Mouse (Mus musculus) erythroblast, embryonic 14.5 days (primary cell): ENCODE results near the gene Gnat1. TPM values are rescaled to one million over a fixed set of nuclear protein-coding genes. Genes with fewer than 3 reads are reported as not detected.

Source experiments
- H3K27me3 ChIP-seq: 2 replicates; pipeline ENCODE4 v1.6.1; 2012; ENCODE audit warnings: inconsistent platforms; ENCODE audit not compliant: control insufficient read depth
- H3K36me3 ChIP-seq: 2 replicates; pipeline ENCODE4 v1.6.1; 2012; ENCODE audit warnings: mild to moderate bottlenecking, inconsistent platforms; ENCODE audit not compliant: control insufficient read depth
- H3K4me1 ChIP-seq: 2 replicates; pipeline ENCODE4 v1.6.1; 2012; ENCODE audit warnings: inconsistent platforms; ENCODE audit not compliant: control insufficient read depth
- H3K4me3 ChIP-seq: replicated peaks from 2 replicates; pipeline ENCODE3; 2012; ENCODE audit warnings: moderate library complexity, mild to moderate bottlenecking, inconsistent platforms
- H3K9me3 ChIP-seq: 2 replicates; pipeline ENCODE4 v1.6.1; 2012; ENCODE audit warnings: low read length, inconsistent platforms, mixed read lengths; ENCODE audit not compliant: control insufficient read depth
- GATA1 ChIP-seq: IDR thresholded peaks from 2 replicates; pipeline ENCODE4 v1.6.1; 2012; ENCODE audit warnings: low read length, inconsistent platforms, mixed read lengths
- TAL1 ChIP-seq: IDR thresholded peaks from 3 replicates; pipeline ENCODE4 v1.6.1; 2012; ENCODE audit warnings: low read length, inconsistent platforms, mixed read lengths
- polyA plus RNA-seq: library from polyadenylated mRNA; stranded (reverse); fragments of >175 nt; gene quantifications from 2 replicates; pipeline ENCODE4 v1.2.3, GENCODE M21; 2012

The Gnat1 gene
- polyA plus RNA-seq, 1 experiment: not detected

DNA sequence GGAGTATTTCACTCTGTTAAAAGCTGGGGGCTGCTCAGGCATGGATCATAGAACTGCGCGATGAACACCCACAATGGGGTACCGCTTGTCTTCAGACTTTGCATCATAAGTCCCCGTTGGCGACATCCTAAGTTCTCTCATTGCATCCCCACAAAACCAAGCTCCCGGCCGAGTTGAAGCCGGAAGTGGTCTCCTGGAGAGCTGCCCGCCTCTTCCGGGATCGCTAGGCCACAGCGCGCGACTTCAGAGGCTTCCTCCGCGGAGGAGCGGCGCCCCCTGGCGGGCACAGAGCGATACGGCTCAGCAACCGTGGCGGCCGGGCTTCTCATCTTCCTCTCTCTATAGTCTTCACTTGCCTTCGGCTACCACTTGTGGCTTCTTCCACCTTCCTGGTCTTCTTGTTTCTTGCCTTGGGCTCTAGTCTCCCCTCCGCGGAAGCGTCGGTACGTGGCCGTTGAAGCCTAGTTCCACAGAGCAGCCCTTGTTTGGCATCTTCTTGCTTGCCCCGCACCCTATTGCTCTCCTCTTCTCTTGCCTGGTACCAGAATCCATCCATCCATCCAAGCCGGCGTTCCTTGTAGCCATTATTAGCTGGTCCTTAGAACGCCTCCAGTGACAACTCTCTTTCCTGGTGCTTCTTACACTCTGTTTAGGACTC, 34.9 kb downstream of the Gnat1 start:
- no peak for TF ChIP-seq GATA1
- TF ChIP-seq TAL1: no peak
- Histone ChIP-seq H3K36me3 (no peaks in the 10 kb centered on the region), H3K4me3 (peak overlapping the region; percentile 76), H3K4me1 (peaks cover 32% of the 10 kb centered on the region), H3K9me3 (no peaks in the 10 kb centered on the region), H3K27me3 (peaks cover 12% of the 10 kb centered on the region)

DNA sequence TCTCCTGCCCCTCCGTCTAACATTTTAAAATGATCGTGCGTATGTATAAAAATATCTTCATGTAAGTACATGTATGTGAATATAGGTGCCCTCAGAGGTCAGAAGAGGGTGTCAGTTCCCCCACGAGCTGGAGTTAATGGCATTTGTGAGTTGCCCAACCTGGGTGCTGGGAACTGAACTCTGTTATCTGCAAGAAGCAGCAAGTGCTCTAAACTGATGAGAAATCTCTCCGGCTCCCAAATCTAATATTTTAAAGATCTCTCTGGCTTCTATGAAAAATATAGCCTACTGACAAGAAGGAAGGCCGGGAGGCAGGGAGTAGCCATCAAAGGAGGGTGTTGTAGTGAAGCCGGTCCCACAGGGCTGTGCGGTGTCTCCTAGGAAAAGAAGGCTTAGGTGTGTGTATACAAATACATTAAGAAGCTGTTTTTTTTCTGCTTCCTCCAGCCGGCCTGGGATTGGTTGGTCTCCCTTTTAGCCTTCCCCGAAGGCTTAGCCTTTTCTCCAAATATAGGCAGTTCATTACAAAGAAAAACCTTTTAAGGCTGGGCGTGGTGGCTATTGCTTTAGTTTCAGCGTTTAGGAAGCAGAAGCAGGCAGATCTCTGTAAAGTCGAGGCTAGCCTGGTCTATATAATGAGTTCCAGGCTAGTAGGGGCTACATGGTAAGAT, 35.8 kb downstream of the Gnat1 start:
- peaks cover 32% of the 10 kb centered on the region for H3K4me1 ChIP-seq
- H3K36me3 ChIP-seq: no peaks in the 10 kb centered on the region
- peaks cover 8% of the 10 kb centered on the region for H3K27me3 ChIP-seq
- H3K4me3 ChIP-seq: peak overlapping the region; percentile 76
- TF ChIP-seq TAL1 (no peak), GATA1 (no peak)
- no peaks in the 10 kb centered on the region for H3K9me3 ChIP-seq

DNA sequence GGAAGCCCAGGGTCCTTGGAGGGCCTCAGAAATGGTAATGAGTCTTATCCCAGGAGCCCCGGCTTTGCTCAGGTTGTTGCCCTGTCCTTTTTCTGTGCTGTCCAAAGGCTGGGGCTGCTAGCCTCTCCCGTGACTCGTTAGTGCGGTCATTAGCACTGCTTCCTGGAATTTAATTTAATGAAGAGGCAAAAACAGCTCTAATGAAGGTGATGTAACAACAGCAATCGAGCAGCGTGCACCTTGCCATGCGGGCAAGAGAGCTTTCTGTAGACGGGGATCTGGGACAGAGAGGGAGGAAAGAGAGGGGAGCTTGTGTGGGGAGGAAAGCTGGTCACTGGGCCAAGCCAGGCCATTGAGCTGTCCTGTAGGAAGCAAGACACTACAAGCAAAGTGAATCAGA, 37.8 kb downstream of the Gnat1 start:
- Histone ChIP-seq H3K9me3 (no peaks in the 10 kb centered on the region), H3K4me1 (peaks cover 38% of the 10 kb centered on the region)

DNA sequence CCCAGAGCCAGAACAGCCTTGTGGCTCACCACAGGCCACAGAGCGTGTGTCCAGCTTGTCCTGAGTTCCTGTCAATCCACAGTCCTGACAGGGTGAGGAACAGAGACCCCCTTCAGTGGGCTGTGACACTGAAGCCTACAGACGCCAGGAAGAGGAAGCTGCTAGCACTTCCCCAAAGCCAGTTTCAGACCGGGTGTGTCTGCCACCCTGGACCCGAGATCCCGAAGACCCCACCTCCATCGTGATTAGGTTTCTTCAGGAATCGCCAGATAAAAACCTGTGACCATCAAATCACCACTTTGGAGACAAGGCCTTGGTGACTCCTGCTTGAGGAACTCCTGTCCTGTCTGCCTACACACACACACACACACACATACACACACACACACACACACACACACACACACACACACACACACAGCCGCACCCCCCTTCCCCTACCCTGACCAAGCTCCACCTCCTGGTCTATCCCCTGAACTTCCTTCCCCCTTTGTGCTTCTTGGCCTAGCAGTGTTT, 39.2 kb downstream of the Gnat1 start:
- H3K36me3 ChIP-seq: no peaks in the 10 kb centered on the region
- H3K9me3 ChIP-seq: no peaks in the 10 kb centered on the region
- TF ChIP-seq TAL1: no peak
- no peak for TF ChIP-seq GATA1
- H3K27me3 ChIP-seq: peaks cover 6% of the 10 kb centered on the region
- no peak overlapping the region for H3K4me3 ChIP-seq
- H3K4me1 ChIP-seq: peaks cover 45% of the 10 kb centered on the region

More for the DNA sequence above, 37.8 kb downstream of the Gnat1 start:
- Histone ChIP-seq H3K27me3 (peaks cover 8% of the 10 kb centered on the region), H3K4me3 (no peak overlapping the region), H3K36me3 (no peaks in the 10 kb centered on the region)
- TF ChIP-seq GATA1 (no peak), TAL1 (no peak)

DNA sequence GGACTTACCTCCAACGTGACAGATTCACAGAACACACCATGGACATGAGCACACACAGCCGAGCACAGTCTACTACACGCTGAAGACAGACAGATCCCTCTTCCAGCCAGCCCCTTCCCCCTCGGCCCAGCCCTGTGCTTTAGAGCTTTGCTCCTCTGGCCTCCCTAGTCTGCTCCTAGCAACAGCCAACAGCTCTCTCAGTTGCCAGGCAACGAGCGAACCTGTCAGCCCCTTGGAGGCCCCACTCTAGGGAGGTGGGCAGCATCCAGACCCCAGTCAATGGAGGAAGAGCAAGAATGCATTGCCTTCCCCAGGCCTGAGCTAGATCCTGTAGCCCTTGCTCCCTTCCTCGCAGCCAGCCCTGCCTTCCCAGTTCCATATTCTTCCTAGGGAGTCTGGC, 42.4 kb downstream of the Gnat1 start:
- peaks cover 52% of the 10 kb centered on the region for H3K4me1 ChIP-seq
- H3K27me3 ChIP-seq: no peaks in the 10 kb centered on the region
- no peak for TF ChIP-seq TAL1
- TF ChIP-seq GATA1: no peak
- H3K36me3 ChIP-seq: peaks cover 8% of the 10 kb centered on the region
- no peak overlapping the region for H3K4me3 ChIP-seq
- no peaks in the 10 kb centered on the region for H3K9me3 ChIP-seq

DNA sequence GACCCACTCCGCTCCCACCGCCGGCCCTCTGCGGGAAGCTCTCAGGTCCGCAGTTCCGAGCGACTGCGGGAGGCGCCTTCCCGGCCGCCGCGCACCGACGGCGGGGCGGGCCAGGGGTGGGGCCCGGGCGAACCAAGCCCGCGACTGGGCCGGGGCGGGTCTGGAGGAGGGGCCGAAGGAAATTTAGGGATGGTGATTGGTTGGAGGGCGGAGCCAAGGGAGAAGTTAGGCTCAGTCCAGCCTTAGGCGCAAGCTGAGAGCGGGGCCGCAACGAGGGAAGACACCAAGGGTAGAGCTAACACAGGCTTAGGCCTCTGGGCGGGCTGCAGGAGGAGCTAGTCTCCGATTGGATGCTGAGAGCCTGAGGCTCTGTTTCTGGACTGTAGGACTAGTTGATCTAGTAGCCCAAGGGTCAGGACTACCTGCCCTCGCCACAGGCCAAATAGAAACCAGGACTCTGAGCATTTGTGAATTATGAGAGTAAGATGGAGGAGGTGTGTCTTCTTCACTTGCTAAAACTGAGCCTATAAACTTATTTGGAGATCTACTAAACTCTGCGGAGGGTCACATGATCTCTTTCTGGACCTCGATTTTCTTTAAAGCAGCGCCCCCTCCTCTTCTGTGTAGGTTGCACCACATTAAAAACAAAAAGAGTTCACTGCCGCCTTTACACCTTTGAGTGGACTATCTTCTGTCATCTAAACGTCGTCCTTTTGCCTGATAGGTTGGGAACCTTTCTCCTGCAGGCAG, 44.1 kb downstream of the Gnat1 start, which contains the start of gene Gnai2:
Gene Gnai2 (minus strand): TSS at position 89 of the 750 bp plus-strand sequence.
- Histone ChIP-seq H3K36me3 (peaks cover 23% of the 10 kb centered on the region), H3K4me1 (peaks cover 67% of the 10 kb centered on the region), H3K27me3 (no peaks in the 10 kb centered on the region), H3K4me3 (peak within 1 kb of the TSS; percentile 96), H3K9me3 (no peaks in the 10 kb centered on the region)
- TF ChIP-seq TAL1 (no peak), GATA1 (no peak)

DNA sequence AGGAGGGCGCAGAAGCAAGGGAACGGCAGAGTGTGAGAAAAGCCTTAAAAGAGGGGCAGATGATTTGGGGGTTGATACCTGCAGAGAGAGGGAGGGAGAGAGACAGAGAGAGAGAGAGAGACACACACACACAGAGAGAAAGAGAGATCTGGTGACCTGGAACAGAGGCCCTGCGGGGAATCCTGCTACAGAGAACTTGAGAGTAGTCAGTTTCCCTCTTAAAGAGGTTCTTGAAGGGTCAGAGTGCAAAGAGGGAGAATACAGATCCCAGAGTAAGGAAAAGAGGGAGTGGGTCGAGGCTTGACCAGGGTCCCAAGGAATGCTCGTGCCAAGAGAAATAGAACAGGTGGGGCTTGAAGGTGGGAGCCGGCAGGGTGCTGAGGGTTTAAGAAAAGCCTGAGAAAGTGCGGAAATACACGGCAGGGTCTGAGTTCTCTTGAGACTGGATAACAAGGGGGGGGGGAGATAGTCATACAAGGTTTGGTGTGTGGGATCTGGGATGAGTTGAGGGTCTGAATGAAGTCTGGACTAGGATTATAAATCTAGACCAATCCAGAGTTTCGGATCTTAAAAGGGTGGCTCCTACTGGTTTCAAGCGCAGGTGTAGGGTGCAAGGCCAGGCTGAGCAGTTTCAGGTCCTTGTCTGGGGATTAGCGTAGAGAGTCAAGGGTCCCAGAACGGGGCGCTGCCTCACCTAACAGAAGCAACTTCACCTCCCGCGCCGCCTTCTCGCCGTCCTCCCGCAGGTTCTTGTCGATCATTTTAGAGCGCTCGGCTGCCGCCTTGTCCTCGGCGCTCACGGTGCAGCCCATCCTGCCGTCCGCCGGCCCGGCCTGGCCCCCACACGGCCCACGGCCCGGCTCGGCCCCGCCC, 44.9 kb downstream of the Gnat1 start:
- TF ChIP-seq TAL1 (no peak), GATA1 (no peak)
- Histone ChIP-seq H3K4me3 (peak overlapping the region; percentile 96), H3K36me3 (peaks cover 28% of the 10 kb centered on the region), H3K4me1 (peaks cover 72% of the 10 kb centered on the region), H3K27me3 (no peaks in the 10 kb centered on the region), H3K9me3 (no peaks in the 10 kb centered on the region)

DNA sequence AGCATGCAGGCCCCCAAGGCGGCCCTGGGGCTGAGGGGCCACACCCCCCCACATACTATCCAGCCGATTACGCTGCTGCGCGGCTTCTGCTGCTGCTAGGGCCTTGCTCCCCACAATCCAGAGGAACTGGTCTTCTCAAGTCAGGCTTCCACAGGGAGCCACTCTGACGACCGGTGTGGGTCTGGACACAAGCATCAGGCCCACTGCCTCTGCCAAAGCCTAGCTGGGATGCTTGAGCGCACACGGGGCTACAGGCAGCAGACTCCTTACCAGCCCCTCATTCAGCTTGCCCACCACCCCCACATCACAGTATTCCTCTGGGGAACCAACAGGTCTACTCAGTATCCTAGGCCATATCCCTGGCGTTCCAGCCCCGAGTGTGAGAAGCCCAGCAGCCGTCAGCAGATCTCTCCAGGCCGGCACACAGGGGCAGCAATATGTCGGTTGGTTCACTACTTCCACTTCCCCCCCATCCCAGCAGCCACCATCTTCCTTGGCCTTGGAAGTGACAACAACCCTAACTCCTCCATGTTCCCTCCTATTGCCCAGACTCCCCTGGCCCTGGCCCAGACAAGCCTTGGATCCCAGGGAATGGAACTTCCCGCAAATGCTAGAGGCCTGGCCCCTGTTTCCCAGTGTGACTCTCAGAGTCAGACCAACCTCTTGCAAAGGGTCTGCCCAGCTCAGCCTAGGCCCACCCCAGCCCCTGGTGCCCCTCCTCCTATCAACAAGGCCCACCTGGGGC, 45.7 kb downstream of the Gnat1 start:
- no peaks in the 10 kb centered on the region for H3K9me3 ChIP-seq
- no peak for TF ChIP-seq GATA1
- TF ChIP-seq TAL1: no peak
- H3K27me3 ChIP-seq: no peaks in the 10 kb centered on the region
- peaks cover 35% of the 10 kb centered on the region for H3K36me3 ChIP-seq
- H3K4me3 ChIP-seq: peak overlapping the region; percentile 96
- peaks cover 80% of the 10 kb centered on the region for H3K4me1 ChIP-seq
